Comparison of ENCODE assay signal across 8 mouse cellular contexts in genomic region chr10:81190912-81191321, GRCm38 (mm10). TPM values are rescaled to one million over a fixed set of nuclear protein-coding genes. Genes with fewer than 3 reads are reported as not detected.
DNase-seq lines count a peak whose midpoint lies in the region.

No protein-coding gene starts in this region.

- H3K36me3 ChIP-seq in heart, embryonic 10.5 days = peaks cover 52% of the 10 kb centered on the region

- H3K4me3 ChIP-seq in heart, embryonic 10.5 days = no peak overlapping the region

- H3K27me3 ChIP-seq in heart, embryonic 10.5 days (ENCODE audit: insufficient read depth, poor library complexity, severe bottlenecking) = peaks cover 19% of the 10 kb centered on the region

- no peaks in the 10 kb centered on the region for H3K9me3 ChIP-seq in heart, embryonic 10.5 days

- intact Hi-C loops in heart, postnatal 10 days (cut with DNase I) = no loop called here

- no peak for DNase-seq in heart, embryonic 10.5 days (ENCODE audit: low spot score)
- DNase-seq in heart, postnatal 10 days = no peak
- DNase-seq in testis, postnatal 10 days (ENCODE audit: low spot score) = peak; percentile 57
- DNase-seq in testis, postnatal 14 days (ENCODE audit: low spot score) = no peak
- peak; percentile 18 to 40 for DNase-seq in kidney, postnatal 4 days
- DNase-seq in spleen, postnatal 4 days (ENCODE audit: low spot score in 2 of 2) = no peak
- DNase-seq in right cerebral cortex, postnatal 4 days = no peak
- DNase-seq in cerebellum, postnatal 14 days = no peak

- peaks cover 49% of the 10 kb centered on the region for H3K4me1 ChIP-seq in heart, embryonic 10.5 days

- H3K27ac ChIP-seq in heart, embryonic 10.5 days = peak overlapping the region; percentile 43

- WGBS in heart, embryonic 10.5 days = 57% methylated on average over 6 of the region's 6 CpGs

RNA-seq across cellular contexts. Expression of gene 4930442H23Rik, which starts 7.3 kb away (rescaled TPM):
- polyA plus RNA-seq in heart, embryonic 10.5 days (2016; fragmentation: Nextera tagmentation; extraction: Ambion mirVana) = not detected in 2 replicates
- not detected for total RNA-seq in heart, postnatal 10 days (2021)

RNA-seq across cellular contexts. Expression of gene Dapk3, which starts 8.1 kb away (rescaled TPM):
- polyA plus RNA-seq in heart, embryonic 10.5 days (2016; fragmentation: Nextera tagmentation; extraction: Ambion mirVana) = 56.3 and 78.7 TPM in 2 replicates
- total RNA-seq in heart, postnatal 10 days (2021) = 10 to 100 TPM; 33.3 to 39.1 TPM

RNA-seq across cellular contexts. Expression of gene Nmrk2, which starts 10.9 kb away (rescaled TPM):
- polyA plus RNA-seq in heart, embryonic 10.5 days (2016; fragmentation: Nextera tagmentation; extraction: Ambion mirVana) = 2.7 and 3.8 TPM in 2 replicates
- total RNA-seq in heart, postnatal 10 days (2021) = 10 to 100 TPM; 11.6 to 16.5 TPM

RNA-seq across cellular contexts. Expression of gene Eef2, which starts 14.5 kb away (rescaled TPM):
- polyA plus RNA-seq in heart, embryonic 10.5 days (2016; fragmentation: Nextera tagmentation; extraction: Ambion mirVana) = 447 and 460 TPM in 2 replicates
- 1,000 to 10,000 TPM; 1,333 to 1,385 TPM for total RNA-seq in heart, postnatal 10 days (2021)

RNA-seq across cellular contexts. Expression of gene Pias4, which starts 23.2 kb away (rescaled TPM):
- polyA plus RNA-seq in heart, embryonic 10.5 days (2016; fragmentation: Nextera tagmentation; extraction: Ambion mirVana) = 53.5 and 62.2 TPM in 2 replicates
- 10 to 100 TPM; 14.7 to 17.8 TPM for total RNA-seq in heart, postnatal 10 days (2021)

Comparison
In these comparisons a context has a peak if more than half of its experiments do, and no peak if none do; other contexts are left out.
1. DNase-seq: peak in testis, postnatal 10 days (single experiment) and kidney, postnatal 4 days (2 of 2); none in heart, embryonic 10.5 days (single experiment), heart, postnatal 10 days (0 of 2), testis, postnatal 14 days (single experiment), spleen, postnatal 4 days (0 of 2), right cerebral cortex, postnatal 4 days (single experiment) and cerebellum, postnatal 14 days (0 of 2).